Mouse (Mus musculus) heart, embryonic 12.5 days (tissue): ENCODE measurements around the gene Tead1. TPM values are rescaled to one million over a fixed set of nuclear protein-coding genes. Genes with fewer than 3 reads are reported as not detected.

Experiments
- ATAC-seq: fragments of 200-750 bp; cut with Nextera tagmentation; 2 replicates; pipeline ENCODE4 v1.8.0; 2017; ENCODE audit warnings: moderate TSS enrichment, moderate library complexity; ENCODE audit not compliant: insufficient number of reproducible peaks, low FRiP score
- H3K27ac ChIP-seq: fragments of 300-500 bp; sonication (generic); 2 replicates; pipeline ENCODE4 v1.5.1; 2016; ENCODE audit warnings: mild to moderate bottlenecking, moderate library complexity; ENCODE audit not compliant: poor library complexity, severe bottlenecking
- H3K27me3 ChIP-seq: fragments of 300-500 bp; sonication (generic); replicated peaks from 2 replicates; pipeline ENCODE4 v1.6.1; 2016; ENCODE audit warnings: mild to moderate bottlenecking, moderate library complexity
- H3K36me3 ChIP-seq: fragments of 300-500 bp; sonication (generic); 2 replicates; pipeline ENCODE4 v1.6.1; 2016; ENCODE audit warnings: mild to moderate bottlenecking, moderate library complexity
- H3K4me1 ChIP-seq: fragments of 300-500 bp; sonication (generic); replicated peaks from 2 replicates; pipeline ENCODE4 v1.6.1; 2016; ENCODE audit warnings: mild to moderate bottlenecking
- H3K4me2 ChIP-seq: fragments of 300-500 bp; sonication (generic); 2 replicates; pipeline ENCODE4 v1.6.1; 2016; ENCODE audit warnings: mild to moderate bottlenecking, moderate library complexity
- H3K4me3 ChIP-seq: fragments of 300-500 bp; sonication (generic); 2 replicates; pipeline ENCODE4 v1.5.1; 2016; ENCODE audit warnings: mild to moderate bottlenecking
- H3K9ac ChIP-seq: fragments of 300-500 bp; sonication (generic); 2 replicates; pipeline ENCODE4 v1.6.1; 2016; ENCODE audit warnings: mild to moderate bottlenecking, moderate library complexity
- H3K9me3 ChIP-seq: fragments of 300-500 bp; sonication (generic); replicated peaks from 2 replicates; pipeline ENCODE4 v1.6.1; 2016; ENCODE audit warnings: mild to moderate bottlenecking, moderate library complexity
- WGBS: fragments of 180-500 bp; shearing (Covaris S2); methylation state at CpG from one replicate; pipeline ENCODE4 v1.1.7; 2016; 5-methylcytosine and 5-hydroxymethylcytosine counted together
- microRNA-seq: library from miRNA; unstranded; fragments of <30 nt; microRNA quantifications from one replicate; pipeline ENCODE4, GENCODE M21; 2017
- polyA plus RNA-seq: library from polyadenylated mRNA; unstranded; fragments of >200 nt; fragmentation: Nextera tagmentation; extraction: Ambion mirVana; gene quantifications from 2 replicates; pipeline ENCODE4 v1.2.1, GENCODE M21; 2016

Tead1 gene
- polyA plus RNA-seq, 1 experiment from 2014 or later: 33.9 TPM

GRCm38 (mm10) chr7:112946706-112947105 is 267.6 kb downstream of the Tead1 start:
- 50% methylated on average over 6 of the region's 6 CpGs for WGBS
- Histone ChIP-seq H3K9ac (no peak overlapping the region), H3K4me3 (no peak overlapping the region)

GRCm38 (mm10) chr7:112953777-112954291 is 274.7 kb downstream of the Tead1 start, which contains the start of gene Rassf10:
Gene Rassf10 (plus strand): TSS chr7:112953962.
- Histone ChIP-seq H3K9me3 (no peaks in the 10 kb centered on the region), H3K27ac (no peak within 1 kb of the TSS), H3K9ac (peak within 1 kb of the TSS; percentile 71), H3K4me2 (peak within 1 kb of the TSS; percentile 93), H3K4me3 (peak within 1 kb of the TSS; percentile 53), H3K36me3 (no peaks in the 10 kb centered on the region), H3K4me1 (peaks cover 26% of the 10 kb centered on the region), H3K27me3 (peaks cover 30% of the 10 kb centered on the region)
- WGBS: under 1% methylated on average over 41 of the region's 41 CpGs
- ATAC-seq: peak; percentile 91

More at GRCm38 (mm10) chr7:112946706-112947105, 267.6 kb downstream of the Tead1 start:
- Histone ChIP-seq H3K27ac (no peak overlapping the region), H3K4me2 (no peak overlapping the region), H3K27me3 (no peaks in the 10 kb centered on the region; the same call in 1 of the 2 replicates), H3K36me3 (no peaks in the 10 kb centered on the region), H3K9me3 (no peaks in the 10 kb centered on the region), H3K4me1 (no peaks in the 10 kb centered on the region)
- ATAC-seq: no peak

- Histone ChIP-seq H3K27ac (no peak overlapping the region), H3K4me3 (peak overlapping the region; percentile 53), H3K36me3 (no peaks in the 10 kb centered on the region), H3K4me1 (peaks cover 26% of the 10 kb centered on the region), H3K4me2 (peak overlapping the region; percentile 93), H3K27me3 (peaks cover 30% of the 10 kb centered on the region), H3K9ac (peak overlapping the region; percentile 71), H3K9me3 (no peaks in the 10 kb centered on the region)
- under 1% methylated on average over 82 of the region's 82 CpGs for whole genome bisulfite sequencing
- ATAC-seq: 0 out of 2 replicates have a peak, but pooled peaks have one; percentile 19
Observed at GRCm38 (mm10) chr7:112954351-112955102, 275.4 kb downstream of the Tead1 start.

GRCm38 (mm10) chr7:112955103-112955827 is 276.1 kb downstream of the Tead1 start:
- 3% methylated on average over 40 of the region's 40 CpGs for WGBS
- peak overlapping the region; percentile 46; the same call in 1 of the 2 replicates for H3K27ac ChIP-seq
- no peaks in the 10 kb centered on the region for H3K36me3 ChIP-seq
- peak overlapping the region; percentile 71 for H3K9ac ChIP-seq
- peak overlapping the region; percentile 93 for H3K4me2 ChIP-seq
- H3K4me3 ChIP-seq: peak overlapping the region; percentile 53
- no peaks in the 10 kb centered on the region for H3K9me3 ChIP-seq
- ATAC-seq: 0 out of 2 replicates have a peak, but pooled peaks have one; percentile 10
- peaks cover 30% of the 10 kb centered on the region for H3K27me3 ChIP-seq
- H3K4me1 ChIP-seq: peaks cover 26% of the 10 kb centered on the region

GRCm38 (mm10) chr7:112955955-112956354 is 276.8 kb downstream of the Tead1 start:
- no peaks in the 10 kb centered on the region for H3K36me3 ChIP-seq
- peaks cover 30% of the 10 kb centered on the region for H3K27me3 ChIP-seq
- H3K9ac ChIP-seq: no peak overlapping the region
- H3K4me2 ChIP-seq: peak overlapping the region; percentile 93
- peaks cover 26% of the 10 kb centered on the region for H3K4me1 ChIP-seq
- 29% methylated on average over 3 of the region's 3 CpGs for WGBS
- 0 out of 2 replicates have a peak overlapping the region, but pooled peaks have one; percentile 48 for H3K27ac ChIP-seq
- no peak for ATAC-seq
- peak overlapping the region; percentile 53 for H3K4me3 ChIP-seq
- no peaks in the 10 kb centered on the region for H3K9me3 ChIP-seq

Small RNAs within 50 kb of the gene (microRNA-seq; reads per million reads assigned to microRNA genes)
- gene Gm44462: not detected
